Mouse (Mus musculus) limb, embryonic 11.5 days (tissue): ENCODE results near the gene Rdm1. TPM values are rescaled to one million over a fixed set of nuclear protein-coding genes. Genes with fewer than 3 reads are reported as not detected.

Experiments used
- ATAC-seq: fragments of 200-750 bp; cut with Nextera tagmentation; 2 replicates; pipeline ENCODE4 v1.8.0; 2017; ENCODE audit warnings: low read depth; ENCODE audit not compliant: insufficient number of reproducible peaks, low FRiP score, low TSS enrichment
- DNase-seq: peaks from one replicate; pipeline ENCODE4 v3.0.0-alpha.2; 2015; ENCODE audit warnings: low spot score
- H3K27ac ChIP-seq: fragments of 300-500 bp; sonication (generic); replicated peaks from 2 replicates; pipeline ENCODE4 v1.5.1; 2014; ENCODE audit warnings: low read depth, mild to moderate bottlenecking, low read length
- H3K27me3 ChIP-seq: fragments of 300-500 bp; sonication (generic); 2 replicates; pipeline ENCODE4 v1.6.1; 2014; ENCODE audit warnings: mild to moderate bottlenecking, low read length, mixed read lengths; ENCODE audit not compliant: control insufficient read depth, insufficient read depth
- H3K36me3 ChIP-seq: fragments of 300-500 bp; sonication (generic); 2 replicates; pipeline ENCODE4 v1.6.1; 2014; ENCODE audit warnings: mild to moderate bottlenecking, low read length, moderate library complexity, mixed read lengths; ENCODE audit not compliant: control insufficient read depth, insufficient read depth
- H3K4me1 ChIP-seq: fragments of 300-500 bp; sonication (generic); 2 replicates; pipeline ENCODE4 v1.6.1; 2014; ENCODE audit warnings: low read length, mixed read lengths; ENCODE audit not compliant: control insufficient read depth, insufficient read depth
- H3K4me2 ChIP-seq: fragments of 300-500 bp; sonication (generic); 2 replicates; pipeline ENCODE4 v1.6.1; 2014; ENCODE audit warnings: low read depth, mild to moderate bottlenecking, moderate library complexity; ENCODE audit not compliant: severe bottlenecking
- H3K4me3 ChIP-seq: fragments of 300-500 bp; sonication (generic); 2 replicates; pipeline ENCODE4 v1.5.1; 2014; ENCODE audit warnings: low read depth, low read length
- H3K9ac ChIP-seq: fragments of 300-500 bp; sonication (generic); 2 replicates; pipeline ENCODE4 v1.6.1; 2014; ENCODE audit warnings: mild to moderate bottlenecking, low read length
- H3K9me3 ChIP-seq: fragments of 300-500 bp; sonication (generic); 2 replicates; pipeline ENCODE4 v1.6.1; 2016; ENCODE audit warnings: low read length; ENCODE audit not compliant: control insufficient read depth
- WGBS: fragments of 180-500 bp; shearing (Covaris S2); extraction: QIAGEN DNeasy Blood & Tissue Kit; methylation state at CpG from one replicate; pipeline ENCODE4 v1.1.7; 2014; 5-methylcytosine and 5-hydroxymethylcytosine counted together
- polyA plus RNA-seq: library from polyadenylated mRNA; unstranded; fragments of >200 nt; fragmentation: Nextera tagmentation; extraction: Ambion mirVana; gene quantifications from 2 replicates; pipeline ENCODE4 v1.2.1, GENCODE M21; 2014

The Rdm1 gene
- polyA plus RNA-seq, 1 experiment from 2014 or later: 31.0 TPM

GRCm38 (mm10) chr11:101675349-101675748 lies 48.4 kb downstream of the Rdm1 start:
- no peak overlapping the region for H3K27ac ChIP-seq
- no peaks in the 10 kb centered on the region for H3K9me3 ChIP-seq
- H3K36me3 ChIP-seq: no peaks in the 10 kb centered on the region
- H3K4me1 ChIP-seq: no peaks in the 10 kb centered on the region
- H3K4me3 ChIP-seq: no peak overlapping the region
- H3K4me2 ChIP-seq: no peak overlapping the region
- DNase-seq (no peak), ATAC-seq (no peak)
- no peaks in the 10 kb centered on the region for H3K27me3 ChIP-seq
- WGBS: 96% methylated on average over 4 of the region's 4 CpGs
- no peak overlapping the region for H3K9ac ChIP-seq

GRCm38 (mm10) chr11:101677655-101678054 lies 50.7 kb downstream of the Rdm1 start:
- Histone ChIP-seq H3K9ac (no peak overlapping the region), H3K27ac (no peak overlapping the region), H3K9me3 (no peaks in the 10 kb centered on the region), H3K4me1 (no peaks in the 10 kb centered on the region), H3K4me2 (no peak overlapping the region), H3K27me3 (no peaks in the 10 kb centered on the region), H3K36me3 (no peaks in the 10 kb centered on the region), H3K4me3 (no peak overlapping the region)
- DNase-seq (no peak), ATAC-seq (no peak)
- 81% methylated on average over 12 of the region's 12 CpGs for WGBS

GRCm38 (mm10) chr11:101678770-101679169 lies 51.8 kb downstream of the Rdm1 start:
- H3K27me3 ChIP-seq: no peaks in the 10 kb centered on the region
- H3K36me3 ChIP-seq: no peaks in the 10 kb centered on the region
- H3K4me3 ChIP-seq: no peak overlapping the region
- no peaks in the 10 kb centered on the region for H3K4me1 ChIP-seq
- no peak overlapping the region for H3K9ac ChIP-seq
- H3K9me3 ChIP-seq: no peaks in the 10 kb centered on the region
- no peak for DNase-seq
- ATAC-seq: no peak
- no peak overlapping the region for H3K4me2 ChIP-seq
- WGBS: 53% methylated on average over 5 of the region's 5 CpGs
- no peak overlapping the region for H3K27ac ChIP-seq

- no peak for DNase-seq
- Histone ChIP-seq H3K9me3 (no peaks in the 10 kb centered on the region), H3K36me3 (no peaks in the 10 kb centered on the region), H3K4me2 (no peak overlapping the region), H3K9ac (no peak overlapping the region), H3K4me1 (no peaks in the 10 kb centered on the region), H3K27ac (no peak overlapping the region), H3K4me3 (no peak overlapping the region), H3K27me3 (no peaks in the 10 kb centered on the region)
- ATAC-seq: no peak
- WGBS: 23% methylated on average over 7 of the region's 7 CpGs
These were observed 52.9 kb downstream of the Rdm1 start for GRCm38 (mm10) chr11:101679907-101680306.

GRCm38 (mm10) chr11:101680634-101681325 lies 53.8 kb downstream of the Rdm1 start:
- Histone ChIP-seq H3K4me1 (no peaks in the 10 kb centered on the region), H3K4me3 (no peak overlapping the region), H3K9me3 (no peaks in the 10 kb centered on the region), H3K9ac (no peak overlapping the region), H3K4me2 (no peak overlapping the region), H3K27me3 (no peaks in the 10 kb centered on the region), H3K27ac (no peak overlapping the region), H3K36me3 (no peaks in the 10 kb centered on the region)
- 32% methylated on average over 3 of the region's 3 CpGs for WGBS
- DNase-seq: no peak
- ATAC-seq: no peak

GRCm38 (mm10) chr11:101681968-101682367 lies 55.0 kb downstream of the Rdm1 start:
- Histone ChIP-seq H3K9ac (no peak overlapping the region), H3K4me1 (no peaks in the 10 kb centered on the region), H3K27me3 (no peaks in the 10 kb centered on the region), H3K4me2 (no peak overlapping the region), H3K27ac (no peak overlapping the region), H3K36me3 (no peaks in the 10 kb centered on the region), H3K9me3 (no peaks in the 10 kb centered on the region), H3K4me3 (no peak overlapping the region)
- ATAC-seq (no peak), DNase-seq (no peak)
- 91% methylated on average over 1 of the region's 1 CpGs for WGBS

GRCm38 (mm10) chr11:101682410-101682960 lies 55.5 kb downstream of the Rdm1 start:
- 77% methylated on average over 7 of the region's 7 CpGs for WGBS
- Histone ChIP-seq H3K36me3 (no peaks in the 10 kb centered on the region), H3K27ac (no peak overlapping the region), H3K4me1 (no peaks in the 10 kb centered on the region), H3K4me3 (no peak overlapping the region), H3K27me3 (no peaks in the 10 kb centered on the region), H3K9ac (no peak overlapping the region), H3K9me3 (no peaks in the 10 kb centered on the region), H3K4me2 (no peak overlapping the region)
- ATAC-seq: no peak
- DNase-seq: no peak
